Mouse (Mus musculus): ENCODE results near the gene A730071L15Rik.
A peak's percentile ranks its signal among the peaks of the same experiment; 100 is the strongest.

Gene A730071L15Rik

GRCm38 (mm10) chr11:6184202-6184935 is 15.5 kb upstream of the A730071L15Rik start:
- peak; percentile 59 for DNase-seq

GRCm38 (mm10) chr11:6187399-6187798 is 12.4 kb upstream of the A730071L15Rik start:
- no peak for DNase-seq

GRCm38 (mm10) chr11:6187878-6188277 is 12.0 kb upstream of the A730071L15Rik start:
- peak; percentile 91 for DNase-seq

- DNase-seq, result no peak
Observed at GRCm38 (mm10) chr11:6196780-6197179, 3.0 kb upstream of the A730071L15Rik start.

- DNase-seq, result no peak
Observed at GRCm38 (mm10) chr11:6198449-6198848, 1.4 kb upstream of the A730071L15Rik start.

GRCm38 (mm10) chr11:6200087-6200569 is 299 bp downstream of the A730071L15Rik start, which contains the start of gene Nudcd3:
Nudcd3 (minus strand) TSS chr11:6200415.
- DNase-seq, result peak; percentile 87

GRCm38 (mm10) chr11:6200570-6200969 is 741 bp downstream of the A730071L15Rik start:
- DNase-seq, result no peak

GRCm38 (mm10) chr11:6207090-6207489 is 7.3 kb downstream of the A730071L15Rik start:
- DNase-seq, result no peak

GRCm38 (mm10) chr11:6208158-6208557 is 8.3 kb downstream of the A730071L15Rik start:
- DNase-seq, result no peak

GRCm38 (mm10) chr11:6216834-6217233 is 17.0 kb downstream of the A730071L15Rik start:
- no peak for DNase-seq

GRCm38 (mm10) chr11:6218189-6218896 is 18.5 kb downstream of the A730071L15Rik start:
- no peak for DNase-seq

- DNase-seq, result no peak
Observed at GRCm38 (mm10) chr11:6219967-6220366, 20.1 kb downstream of the A730071L15Rik start.

- DNase-seq, result no peak
Observed at GRCm38 (mm10) chr11:6222187-6222586, 22.4 kb downstream of the A730071L15Rik start.

GRCm38 (mm10) chr11:6224541-6225229 is 24.9 kb downstream of the A730071L15Rik start:
- no peak for DNase-seq

GRCm38 (mm10) chr11:6230012-6230411 is 30.2 kb downstream of the A730071L15Rik start, which contains the start of gene Npc1l1:
Npc1l1 (minus strand) TSS chr11:6230143.
- no peak for DNase-seq

- DNase-seq, result no peak
Observed at GRCm38 (mm10) chr11:6233025-6233424, 33.2 kb downstream of the A730071L15Rik start.

- DNase-seq, result no peak
Observed at GRCm38 (mm10) chr11:6244707-6245106, 44.9 kb downstream of the A730071L15Rik start.

Data from thymus, postnatal 25 days (tissue).